Mouse (Mus musculus) CD4-positive, CD25-positive, alpha-beta regulatory T cell (primary cell): Measurements from ENCODE around the gene H2-M11. TPM values are rescaled to one million over a fixed set of nuclear protein-coding genes. Genes with fewer than 3 reads are reported as not detected.

Experiments used
- polyA plus RNA-seq: library from polyadenylated mRNA; unstranded; fragments of 100-300 nt; shearing (Covaris generic); gene quantifications from one replicate; pipeline ENCODE4 v1.2.1, GENCODE M21; 2017

The H2-M11 gene
- polyA plus RNA-seq: not detected

GRCm38 (mm10) chr17:36546775-36547174, at the start of gene H2-M11:
TSS of gene H2-M11 (plus strand) at chr17:36547075.

Other genes with a start within 250 kb of the H2-M11 start
- not detected for gene H2-M10.1, start 220.9 kb upstream of the H2-M11 start, polyA plus RNA-seq
- gene H2-M10.3, start 178.7 kb upstream of the H2-M11 start, polyA plus RNA-seq: not detected
- gene H2-M10.4, start 84.7 kb upstream of the H2-M11 start, polyA plus RNA-seq: not detected
- gene H2-M9, start 95.6 kb downstream of the H2-M11 start, polyA plus RNA-seq: not detected
- gene H2-M1, start 125.1 kb downstream of the H2-M11 start, polyA plus RNA-seq: not detected
- not detected for gene H2-M10.5, start 225.8 kb downstream of the H2-M11 start, polyA plus RNA-seq